Mouse (Mus musculus): Measurements from ENCODE around the gene Rasgrf2. TPM values are rescaled to one million over a fixed set of nuclear protein-coding genes. Genes with fewer than 3 reads are reported as not detected.

The Rasgrf2 gene
- polyA plus RNA-seq, 1 experiment from 2014 or later, result 8.8 TPM

GRCm38 (mm10) chr13:91858835-91859234 is 272.6 kb downstream of the Rasgrf2 start:
- no peaks in the 10 kb centered on the region for H3K27me3 ChIP-seq (replicated peaks)
- no peak overlapping the region for H3K9ac ChIP-seq
- H3K4me3 ChIP-seq, result no peak overlapping the region
- no peak overlapping the region for H3K27ac ChIP-seq
- no peaks in the 10 kb centered on the region for H3K4me1 ChIP-seq
- no peak for ATAC-seq (replicated peaks)
- WGBS, result 74% methylated on average over 7 of the region's 7 CpGs
- H3K4me2 ChIP-seq, result no peak overlapping the region
- H3K36me3 ChIP-seq (replicated peaks), result no peaks in the 10 kb centered on the region
- no peaks in the 10 kb centered on the region for H3K9me3 ChIP-seq

GRCm38 (mm10) chr13:91857427-91857826 is 274.0 kb downstream of the Rasgrf2 start:
- H3K4me3 ChIP-seq, result no peak overlapping the region
- no peak overlapping the region for H3K9ac ChIP-seq
- no peaks in the 10 kb centered on the region for H3K27me3 ChIP-seq (replicated peaks)
- no peaks in the 10 kb centered on the region for H3K4me1 ChIP-seq
- ATAC-seq (replicated peaks), result no peak
- H3K27ac ChIP-seq, result no peak overlapping the region
- WGBS, result 77% methylated on average over 8 of the region's 8 CpGs
- no peaks in the 10 kb centered on the region for H3K36me3 ChIP-seq (replicated peaks)
- no peak overlapping the region for H3K4me2 ChIP-seq
- H3K9me3 ChIP-seq, result no peaks in the 10 kb centered on the region

- Histone ChIP-seq H3K27me3 (replicated peaks) (no peaks in the 10 kb centered on the region), H3K4me3 (no peak overlapping the region), H3K4me1 (no peaks in the 10 kb centered on the region), H3K36me3 (replicated peaks) (no peaks in the 10 kb centered on the region), H3K9ac (no peak overlapping the region), H3K4me2 (no peak overlapping the region), H3K27ac (no peak overlapping the region), H3K9me3 (no peaks in the 10 kb centered on the region)
- ATAC-seq (replicated peaks), result no peak
- WGBS, result 86% methylated on average over 3 of the region's 3 CpGs
Measured at GRCm38 (mm10) chr13:91854412-91854811, 277.0 kb downstream of the Rasgrf2 start.

Other genes with a start within 250 kb of the Rasgrf2 start
- 0.97 and 1.00 TPM in 2 replicates for gene Gm20379, start 174.3 kb upstream of the Rasgrf2 start, polyA plus RNA-seq (2015; fragmentation: Nextera tagmentation; extraction: Ambion mirVana)
- gene Dhfr, start 223.1 kb upstream of the Rasgrf2 start, polyA plus RNA-seq (2015; fragmentation: Nextera tagmentation; extraction: Ambion mirVana), result 3.8 and 4.6 TPM in 2 replicates
- 22.9 and 24.5 TPM in 2 replicates for gene Msh3, start 223.3 kb upstream of the Rasgrf2 start, polyA plus RNA-seq (2015; fragmentation: Nextera tagmentation; extraction: Ambion mirVana)

Data from midbrain, embryonic 15.5 days (tissue).